Mouse (Mus musculus): Measurements from ENCODE around the gene Cdk14.

Gene Cdk14

GRCm38 (mm10) chr5:5208016-5208415 lies 212.1 kb downstream of the Cdk14 start:
- DNase-seq (ENCODE audit: extremely low read depth, insufficient read length, low spot score) = no peak

- DNase-seq (ENCODE audit: extremely low read depth, insufficient read length, low spot score) = no peak
These were observed 214.1 kb downstream of the Cdk14 start for GRCm38 (mm10) chr5:5206012-5206411.

GRCm38 (mm10) chr5:5194562-5195221 lies 225.4 kb downstream of the Cdk14 start:
- no peak for DNase-seq (ENCODE audit: extremely low read depth, insufficient read length, low spot score)

- DNase-seq (ENCODE audit: extremely low read depth, insufficient read length, low spot score) = no peak
These were observed 230.5 kb downstream of the Cdk14 start for GRCm38 (mm10) chr5:5189590-5189989.

- no peak for DNase-seq (ENCODE audit: extremely low read depth, insufficient read length, low spot score)
These were observed 233.9 kb downstream of the Cdk14 start for GRCm38 (mm10) chr5:5185987-5186742.

- no peak for DNase-seq (ENCODE audit: extremely low read depth, insufficient read length, low spot score)
These were observed 234.6 kb downstream of the Cdk14 start for GRCm38 (mm10) chr5:5185521-5185920.

- peak; percentile 72 for DNase-seq (ENCODE audit: extremely low read depth, insufficient read length, low spot score)
These were observed 239.4 kb downstream of the Cdk14 start for GRCm38 (mm10) chr5:5180711-5181110.

- DNase-seq (ENCODE audit: extremely low read depth, insufficient read length, low spot score) = peak; percentile 72
These were observed 239.8 kb downstream of the Cdk14 start for GRCm38 (mm10) chr5:5180311-5180710.

GRCm38 (mm10) chr5:5176052-5176451 lies 244.1 kb downstream of the Cdk14 start:
- no peak for DNase-seq (ENCODE audit: extremely low read depth, insufficient read length, low spot score)

GRCm38 (mm10) chr5:5175611-5176010 lies 244.5 kb downstream of the Cdk14 start:
- no peak for DNase-seq (ENCODE audit: extremely low read depth, insufficient read length, low spot score)

- DNase-seq (ENCODE audit: extremely low read depth, insufficient read length, low spot score) = peak; percentile 36
These were observed 245.0 kb downstream of the Cdk14 start for GRCm38 (mm10) chr5:5175090-5175489.

- DNase-seq (ENCODE audit: extremely low read depth, insufficient read length, low spot score) = no peak
These were observed 254.0 kb downstream of the Cdk14 start for GRCm38 (mm10) chr5:5166086-5166485.

GRCm38 (mm10) chr5:5164326-5164725 lies 255.8 kb downstream of the Cdk14 start:
- no peak for DNase-seq (ENCODE audit: extremely low read depth, insufficient read length, low spot score)

- no peak for DNase-seq (ENCODE audit: extremely low read depth, insufficient read length, low spot score)
These were observed 256.3 kb downstream of the Cdk14 start for GRCm38 (mm10) chr5:5163823-5164222.

- DNase-seq (ENCODE audit: extremely low read depth, insufficient read length, low spot score) = no peak
These were observed 260.6 kb downstream of the Cdk14 start for GRCm38 (mm10) chr5:5159521-5159920.

- DNase-seq (ENCODE audit: extremely low read depth, insufficient read length, low spot score) = no peak
These were observed 280.3 kb downstream of the Cdk14 start for GRCm38 (mm10) chr5:5139855-5140254.

- DNase-seq (ENCODE audit: extremely low read depth, insufficient read length, low spot score) = no peak
These were observed 285.1 kb downstream of the Cdk14 start for GRCm38 (mm10) chr5:5134905-5135511.

- DNase-seq (ENCODE audit: extremely low read depth, insufficient read length, low spot score) = no peak
These were observed 285.8 kb downstream of the Cdk14 start for GRCm38 (mm10) chr5:5134143-5134904.

GRCm38 (mm10) chr5:5128852-5129251 lies 291.3 kb downstream of the Cdk14 start:
- DNase-seq (ENCODE audit: extremely low read depth, insufficient read length, low spot score) = no peak

GRCm38 (mm10) chr5:5124645-5125044 lies 295.5 kb downstream of the Cdk14 start:
- DNase-seq (ENCODE audit: extremely low read depth, insufficient read length, low spot score) = no peak
